Mouse (Mus musculus) hindlimb bud, embryonic 11.5 days (tissue): Measurements from ENCODE around the gene Dio2.

Experiments used
- DNase-seq: peaks from one replicate; pipeline ENCODE4 v3.0.0-alpha.2; 2012; ENCODE audit warnings: low read depth, low spot score; ENCODE audit errors: extremely low spot score

The Dio2 gene

DNA sequence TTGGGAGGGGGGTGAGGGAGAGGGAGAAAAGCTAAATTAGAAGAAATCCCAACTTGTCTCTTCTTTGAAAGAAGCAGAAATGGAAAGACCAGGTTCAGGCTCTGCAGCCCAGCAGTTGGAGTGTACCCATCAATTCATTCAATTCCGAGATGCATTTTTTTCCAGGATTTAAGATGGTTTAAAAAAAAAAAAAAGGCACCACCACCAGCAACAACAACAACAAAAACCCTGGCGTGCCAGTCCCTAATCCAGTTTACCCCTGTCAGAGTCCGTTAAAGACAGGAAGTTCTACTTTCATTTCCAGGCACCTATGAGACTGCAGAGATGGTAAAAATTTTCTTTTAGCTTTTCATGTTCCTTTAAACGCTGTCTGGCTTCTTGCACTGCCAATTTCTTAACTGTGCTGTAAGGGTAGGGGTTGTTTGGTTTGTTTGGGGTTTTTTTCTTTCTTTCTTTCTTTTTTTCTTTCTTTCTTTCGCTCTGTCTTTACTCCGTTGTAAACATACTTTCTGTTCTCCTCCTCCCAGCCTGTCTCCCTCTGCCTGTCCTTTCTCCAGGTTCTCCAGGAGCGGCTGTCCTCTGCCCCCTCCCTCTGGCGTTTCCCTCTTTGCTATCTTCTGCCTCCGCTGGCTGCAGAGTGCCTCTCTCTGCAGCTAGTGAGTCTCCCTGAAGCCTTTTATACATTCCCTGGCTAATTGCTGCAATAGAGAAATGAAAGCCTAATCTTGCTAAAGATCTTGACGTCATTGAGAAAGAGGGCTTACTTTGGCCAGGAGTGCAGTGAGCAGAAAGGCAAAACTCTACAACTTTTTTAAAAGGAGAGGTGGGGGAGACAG, at the start of gene Dio2:
Dio2 (minus strand) TSS at position 51 of the 836 bp plus-strand sequence.
- DNase-seq, result no peak

DNA sequence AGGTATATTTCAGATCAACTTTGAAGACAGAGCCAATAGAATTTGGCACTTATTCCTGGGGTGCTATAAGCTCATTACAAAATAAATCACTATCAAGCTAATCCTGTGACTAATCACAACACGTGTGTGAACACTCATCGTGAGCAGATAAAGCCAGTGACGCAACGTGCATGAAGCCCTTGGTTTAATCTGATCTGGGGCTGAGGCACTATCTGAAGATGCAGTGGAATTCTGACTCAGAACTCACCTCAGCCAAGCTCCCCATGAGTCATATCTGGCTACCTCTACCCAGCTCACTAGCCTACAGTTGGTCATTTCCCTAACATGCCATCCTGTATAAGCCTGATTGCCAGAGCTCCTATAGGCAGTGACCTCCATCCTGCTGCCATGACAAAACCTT, 43.2 kb upstream of the Dio2 start:
- DNase-seq, result no peak

DNA sequence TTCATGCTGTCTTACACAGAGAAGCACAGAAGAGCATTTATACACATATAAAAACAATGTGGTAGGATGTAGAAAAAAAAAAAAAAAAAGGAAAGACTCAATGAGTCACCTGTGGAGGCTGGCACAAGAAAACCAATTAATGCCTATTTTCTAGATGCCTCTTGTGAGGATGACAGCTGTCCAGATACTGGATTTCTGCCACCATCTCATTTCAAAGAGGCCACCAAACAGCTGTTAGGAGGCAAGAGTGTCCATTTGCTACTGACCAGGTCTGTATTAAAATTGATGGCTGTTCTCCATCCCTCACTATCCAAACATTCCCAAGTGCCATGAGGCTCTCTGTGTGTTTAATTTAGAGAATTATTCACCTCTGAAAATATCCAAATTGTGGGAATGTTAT, 6.5 kb upstream of the Dio2 start:
- DNase-seq, result no peak

DNA sequence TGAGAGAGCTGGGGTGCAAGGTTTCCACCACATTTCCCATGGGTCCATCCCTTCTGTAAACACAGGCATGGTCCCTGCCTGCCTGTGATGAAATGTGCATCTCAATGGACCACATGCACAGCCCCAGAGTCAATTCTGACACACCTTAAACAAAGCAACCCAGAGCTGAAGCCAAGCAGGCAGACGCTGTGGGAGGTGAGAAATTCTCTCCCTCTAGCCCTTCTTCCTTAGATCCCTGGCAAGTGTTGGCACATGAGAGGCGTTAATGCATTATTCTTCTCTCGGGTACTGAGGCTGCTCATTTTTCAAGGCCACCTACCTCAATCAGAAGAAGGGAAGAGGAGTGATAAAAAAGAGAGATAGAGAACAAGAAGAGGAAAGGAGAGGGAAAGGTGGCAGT, 5.4 kb upstream of the Dio2 start:
- DNase-seq, result no peak

DNA sequence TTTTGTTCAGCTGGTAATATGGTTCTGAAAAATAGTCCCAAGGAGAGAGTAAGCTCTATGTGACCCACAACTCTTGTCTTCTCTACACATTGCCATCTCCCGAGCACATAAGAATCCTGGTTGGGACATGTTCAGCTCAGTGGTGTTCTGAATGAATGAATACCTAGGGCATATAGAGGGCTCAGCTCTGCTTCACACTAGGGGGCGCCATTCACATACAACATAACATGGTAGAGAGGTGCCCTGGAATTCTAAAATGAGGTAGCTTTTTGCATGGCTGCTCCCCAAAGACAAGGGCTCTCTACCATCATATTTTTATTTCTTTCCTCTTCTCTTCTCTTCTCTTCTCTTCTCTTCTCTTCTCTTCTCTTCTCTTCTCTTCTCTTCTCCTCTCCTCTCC, 2.2 kb upstream of the Dio2 start:
- no peak for DNase-seq

DNA sequence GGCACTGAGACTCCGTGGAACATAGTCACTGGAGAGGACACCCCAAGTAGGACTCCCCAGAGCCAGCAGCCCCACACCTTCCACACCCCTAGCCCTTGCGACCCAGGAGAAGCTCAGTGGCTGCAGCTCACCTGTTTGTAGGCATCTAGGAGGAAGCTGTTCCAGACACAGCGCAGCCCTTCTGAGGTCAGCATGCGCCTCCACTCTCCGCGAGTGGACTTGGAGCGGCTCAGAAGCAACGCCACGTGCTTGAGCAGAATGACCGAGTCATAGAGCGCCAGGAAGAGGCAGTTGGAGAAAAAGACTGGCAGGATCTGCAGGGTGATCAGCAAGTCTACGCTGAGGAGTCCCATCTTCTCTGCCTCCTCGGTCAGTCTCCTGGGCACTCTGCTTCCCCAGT, 306 bp downstream of the Dio2 start:
- no peak for DNase-seq

DNA sequence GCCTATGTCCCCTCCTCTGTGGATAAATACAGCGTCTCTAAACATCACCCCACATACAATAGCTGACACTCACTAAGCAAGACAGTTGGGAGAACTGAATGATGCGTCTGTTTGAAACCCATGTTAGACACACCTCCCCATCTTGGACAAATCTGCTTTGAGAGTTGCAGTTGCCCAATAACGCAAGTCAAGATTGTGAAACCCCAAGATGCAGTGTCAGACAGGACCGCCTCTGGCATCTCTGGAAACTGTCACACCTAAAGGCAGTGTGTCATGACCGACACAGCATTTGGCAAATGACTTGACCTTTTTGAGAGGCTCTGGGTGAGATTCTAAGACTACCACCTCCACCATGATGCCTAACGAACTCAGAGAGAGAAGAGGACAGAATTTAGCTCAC, 2.8 kb downstream of the Dio2 start:
- DNase-seq, result no peak

DNA sequence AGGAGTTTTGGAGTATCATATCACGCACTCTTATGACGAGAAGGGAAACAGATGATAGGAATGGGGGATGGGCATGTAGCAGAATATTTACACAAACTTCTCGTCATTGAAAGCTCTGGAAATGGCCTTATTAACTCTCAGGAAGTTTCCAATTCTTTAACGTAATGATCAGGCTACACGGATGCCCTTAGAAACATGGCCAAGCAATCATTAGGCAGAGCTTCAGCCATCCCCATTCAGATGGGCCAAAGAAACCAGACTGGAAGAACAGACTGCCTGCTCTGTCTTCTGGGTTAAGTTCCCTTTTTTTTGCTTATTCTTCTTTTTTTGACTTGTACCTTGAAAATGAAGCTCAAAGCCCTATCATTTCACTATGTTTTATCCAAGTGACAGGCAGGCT, 3.7 kb downstream of the Dio2 start:
- no peak for DNase-seq

DNA sequence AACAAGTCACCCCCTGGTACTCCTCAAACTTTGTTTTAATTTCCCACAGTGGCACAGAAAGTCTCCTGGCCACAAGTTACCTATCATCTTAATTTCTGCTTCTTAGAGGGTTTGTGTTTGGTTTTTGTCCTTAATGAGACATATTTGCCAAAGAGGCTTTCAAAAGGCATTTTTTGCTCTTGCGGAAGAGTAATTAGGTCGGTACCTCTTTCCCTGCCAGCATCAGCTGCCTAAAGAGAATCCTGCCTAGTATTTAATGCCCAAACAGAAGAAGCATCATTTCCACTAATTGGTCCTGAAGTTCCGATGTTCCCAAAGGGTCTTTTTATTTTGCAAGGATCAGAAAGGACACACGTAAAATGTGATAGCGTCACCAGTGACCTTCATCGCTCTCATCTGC, 4.5 kb downstream of the Dio2 start:
- no peak for DNase-seq

DNA sequence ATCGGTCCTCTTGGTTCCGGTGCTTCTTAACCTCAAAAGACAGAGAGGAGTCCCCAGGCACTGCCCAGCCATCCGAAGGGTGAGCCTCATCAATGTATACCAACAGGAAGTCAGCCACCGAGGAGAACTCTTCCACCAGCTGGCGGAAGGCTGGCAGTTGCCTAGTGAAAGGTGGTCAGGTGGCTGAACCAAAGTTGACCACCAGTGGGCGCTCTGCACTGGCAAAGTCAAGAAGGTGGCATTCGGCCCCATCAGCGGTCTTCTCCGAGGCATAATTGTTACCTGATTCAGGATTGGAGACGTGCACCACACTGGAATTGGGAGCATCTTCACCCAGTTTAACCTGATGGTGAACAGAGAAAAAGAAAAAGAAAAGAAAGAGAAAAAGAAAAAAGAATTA, 8.6 kb downstream of the Dio2 start:
- no peak for DNase-seq

DNA sequence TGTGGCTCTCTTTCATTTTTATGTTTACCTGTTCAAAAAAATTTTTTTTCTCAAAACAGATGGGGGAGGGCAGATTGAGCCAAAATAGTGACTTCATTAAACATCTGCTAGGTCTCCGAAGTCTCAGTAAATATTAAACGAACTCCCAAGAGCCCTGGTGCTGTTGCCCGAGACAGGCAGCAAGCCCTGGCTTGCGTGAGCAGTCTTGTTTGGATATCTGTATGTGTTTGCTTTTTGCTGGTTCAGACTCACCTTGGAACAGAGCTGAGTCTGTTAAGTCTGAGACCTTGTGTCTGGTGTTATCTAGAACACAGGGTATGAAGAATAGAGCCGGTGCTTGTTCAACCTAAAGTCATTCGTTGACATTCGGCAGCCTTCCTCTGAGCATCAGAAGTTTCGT, 13.1 kb downstream of the Dio2 start:
- DNase-seq, result no peak

DNA sequence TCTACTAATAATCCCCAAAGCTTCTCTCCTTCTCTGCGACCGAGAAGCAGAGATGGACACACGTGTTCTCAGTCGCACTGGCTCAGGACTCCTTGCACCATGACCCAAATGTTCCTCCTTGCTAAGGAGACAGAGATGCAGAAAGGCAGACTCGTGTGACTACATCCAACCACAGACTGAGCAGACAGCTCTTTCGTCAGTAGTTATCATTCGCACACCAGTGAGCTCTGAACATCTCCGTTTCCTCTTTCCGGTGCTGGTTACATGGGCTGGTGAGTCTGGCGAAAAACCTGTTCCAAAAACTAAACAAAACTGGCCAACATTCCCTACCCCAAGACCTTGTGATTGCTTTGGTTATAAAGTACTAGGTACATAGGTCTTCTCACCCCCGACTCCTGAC, 13.6 kb downstream of the Dio2 start:
- no peak for DNase-seq

DNA sequence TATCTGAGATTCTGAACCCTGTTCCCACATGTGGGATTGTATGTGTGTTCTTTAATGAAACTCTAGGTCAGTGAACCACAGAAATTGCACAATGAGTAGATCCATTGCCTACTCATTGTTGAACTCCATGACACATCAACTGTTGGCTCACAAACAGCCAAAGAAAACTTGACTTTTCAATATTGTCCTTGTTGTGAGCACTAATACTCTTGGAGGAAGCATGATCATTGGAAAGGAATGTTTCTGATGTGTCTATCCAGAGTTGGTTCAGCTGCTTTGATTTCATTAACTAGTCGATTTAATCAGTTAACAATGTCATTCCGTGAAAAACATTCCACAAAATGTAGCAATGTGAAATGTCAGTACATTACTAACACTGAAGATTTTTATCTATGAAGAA, 44.1 kb downstream of the Dio2 start:
- no peak for DNase-seq
